Mouse (Mus musculus): Measurements from ENCODE around the gene Aifm2. TPM values are rescaled to one million over a fixed set of nuclear protein-coding genes. Genes with fewer than 3 reads are reported as not detected.

Aifm2 gene
- total RNA-seq, 2 experiments from 2014 or later: 36.0 to 52.5 TPM

DNA sequence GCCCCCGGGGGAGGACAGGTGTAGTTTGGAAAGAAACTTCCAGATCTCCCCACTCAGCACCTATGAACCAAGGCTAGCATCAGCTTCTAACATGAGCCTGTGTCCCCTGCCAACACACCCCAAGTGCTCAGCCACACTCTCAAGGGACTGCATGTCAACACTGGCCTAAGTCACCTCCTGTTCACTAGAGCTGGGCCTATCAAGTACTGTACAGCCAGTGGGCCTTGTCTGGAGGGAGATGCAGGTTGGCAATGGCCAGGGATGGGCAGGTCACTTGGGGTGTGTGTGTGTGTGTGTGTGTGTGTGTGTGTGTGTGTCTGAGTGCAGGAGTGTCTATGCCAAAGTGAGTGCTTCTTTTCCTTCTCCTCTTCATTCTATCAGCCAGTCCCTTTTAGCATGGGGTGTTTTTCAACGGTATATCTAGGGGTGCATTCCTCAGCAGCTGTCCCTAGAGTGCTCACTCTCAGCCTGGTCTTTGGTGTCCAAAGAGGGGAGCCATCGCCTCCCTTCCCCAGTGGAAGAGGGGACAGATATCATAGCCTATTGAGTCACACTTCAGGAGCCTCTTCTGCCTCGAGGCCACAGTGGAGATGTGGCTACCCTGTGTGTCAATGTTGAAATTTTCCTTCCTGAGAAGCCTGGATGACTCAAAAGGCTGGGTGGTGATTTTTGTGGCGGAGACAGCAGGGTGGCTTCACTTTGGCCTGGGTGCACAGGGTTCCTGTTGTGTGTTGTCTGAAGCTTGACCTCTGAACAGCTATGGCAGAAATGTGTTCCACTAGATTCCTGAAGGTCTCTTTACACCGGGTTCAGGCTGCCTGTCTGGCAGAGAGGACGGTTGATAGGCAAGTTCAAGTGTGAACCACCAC lies 1.2 kb downstream of the Aifm2 start:
- DNase-seq: peak in 1 of 2 experiments; percentile 38
- intact Hi-C loops (cut with DNase I): loop anchor here (2.0 kb wide), 1 partner anchor 19 kb away; no protein-coding TSS in a partner anchor

DNA sequence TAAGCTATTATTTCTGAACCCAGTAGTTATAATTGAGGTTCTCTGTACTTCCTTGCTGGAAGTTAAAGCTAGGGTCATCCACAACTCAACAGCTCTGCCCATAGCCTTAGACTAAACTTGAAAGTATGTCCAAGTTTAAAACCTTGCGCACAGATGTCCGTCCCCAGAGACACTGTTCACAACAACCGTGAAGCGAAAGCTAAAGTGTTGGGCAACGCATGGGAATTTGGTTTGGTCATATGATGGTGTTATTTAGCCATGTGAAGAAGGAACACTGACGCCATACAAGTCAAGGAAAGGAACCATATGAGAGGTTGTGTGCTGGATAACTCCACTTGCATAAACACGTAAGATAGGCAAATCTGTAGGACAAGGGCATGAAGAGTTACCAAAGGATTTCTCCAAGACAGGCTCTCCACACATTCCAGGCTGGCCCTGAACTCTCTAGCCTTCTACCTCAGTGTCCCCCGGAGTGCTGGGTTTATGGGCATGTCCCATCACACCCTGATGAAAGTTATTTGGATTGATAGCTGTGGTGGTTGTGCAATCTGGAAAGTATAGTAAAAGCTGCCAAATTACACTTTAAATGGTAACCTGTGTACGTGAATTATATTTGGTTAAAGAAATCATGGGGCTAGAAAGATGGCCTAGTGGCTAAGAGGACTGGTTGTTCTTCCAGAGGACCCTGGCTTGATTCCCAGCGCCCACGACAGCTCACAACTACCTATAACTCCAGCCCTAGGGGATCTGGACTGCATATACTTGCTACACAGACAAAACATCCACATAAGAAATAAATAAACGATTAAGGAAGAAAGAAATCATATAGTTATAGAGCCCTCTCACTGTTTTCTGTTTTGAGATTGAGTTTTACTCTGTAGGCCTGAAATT lies 2.6 kb downstream of the Aifm2 start:
- intact Hi-C loops (cut with DNase I): no loop called here
- no peak for DNase-seq

DNA sequence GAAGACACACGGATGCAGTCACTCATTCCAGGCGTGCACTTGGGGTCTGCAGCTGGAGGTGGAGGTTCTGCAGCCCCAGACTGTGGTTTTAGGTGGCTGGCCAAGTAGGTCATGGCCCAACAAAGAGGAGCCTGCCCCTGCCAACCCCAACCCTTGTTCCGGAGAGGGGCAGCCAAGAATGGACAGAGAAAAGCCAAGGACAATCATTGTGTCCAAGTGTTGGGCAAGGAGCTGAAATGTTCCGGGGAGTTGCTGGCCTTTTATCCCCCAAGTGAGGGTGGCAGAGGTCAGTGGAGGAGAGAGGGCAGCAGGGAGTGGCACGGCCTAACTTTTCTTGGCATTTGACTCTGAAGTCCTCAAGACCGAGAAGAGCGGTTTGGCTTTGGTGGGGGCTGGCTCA lies 5.3 kb downstream of the Aifm2 start:
- no peak for DNase-seq
- intact Hi-C loops (cut with DNase I): no loop called here

DNA sequence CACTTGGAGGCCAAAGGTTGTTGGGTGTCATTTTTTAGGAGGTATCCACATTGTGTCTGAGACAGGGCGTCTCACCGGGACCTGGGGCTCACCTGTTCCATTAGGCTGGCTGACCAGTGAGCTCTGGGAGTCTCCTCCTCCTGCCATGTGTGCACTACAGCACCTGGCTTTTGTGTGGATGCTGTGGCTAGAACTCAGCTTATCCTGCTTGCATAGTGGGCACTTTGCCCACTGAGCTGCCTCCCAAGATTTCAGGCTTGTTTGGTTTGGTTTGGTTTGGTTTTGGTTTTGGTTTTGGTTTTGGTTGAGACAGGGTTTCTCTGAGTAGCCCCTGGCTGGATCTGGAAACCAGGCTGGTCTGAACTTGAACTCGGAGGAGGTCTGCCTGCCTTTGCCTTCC lies 7.2 kb downstream of the Aifm2 start:
- DNase-seq: no peak
- intact Hi-C loops (cut with DNase I): no loop called here

DNA sequence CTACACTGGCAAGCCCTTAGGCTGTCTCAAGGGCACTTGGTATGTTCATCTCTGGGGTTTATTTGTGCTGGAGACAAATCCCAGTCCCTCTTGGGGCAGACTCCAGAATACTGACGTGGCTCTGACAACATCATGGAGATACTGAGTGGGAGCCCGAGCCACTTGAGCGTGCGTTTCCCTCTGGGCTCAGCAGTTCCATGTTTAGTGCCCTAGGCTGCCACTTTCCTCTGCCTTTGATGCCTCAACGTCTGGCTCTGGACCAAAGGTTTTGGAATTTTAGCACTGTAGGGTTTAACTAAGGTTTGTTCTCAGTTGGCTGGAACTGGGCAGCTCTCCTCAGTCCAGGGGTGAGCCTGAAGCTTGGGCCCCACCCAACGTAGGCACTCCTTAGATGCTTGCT lies 8.2 kb downstream of the Aifm2 start:
- intact Hi-C loops (cut with DNase I): no loop called here
- peak; percentile 42 to 56 for DNase-seq

DNA sequence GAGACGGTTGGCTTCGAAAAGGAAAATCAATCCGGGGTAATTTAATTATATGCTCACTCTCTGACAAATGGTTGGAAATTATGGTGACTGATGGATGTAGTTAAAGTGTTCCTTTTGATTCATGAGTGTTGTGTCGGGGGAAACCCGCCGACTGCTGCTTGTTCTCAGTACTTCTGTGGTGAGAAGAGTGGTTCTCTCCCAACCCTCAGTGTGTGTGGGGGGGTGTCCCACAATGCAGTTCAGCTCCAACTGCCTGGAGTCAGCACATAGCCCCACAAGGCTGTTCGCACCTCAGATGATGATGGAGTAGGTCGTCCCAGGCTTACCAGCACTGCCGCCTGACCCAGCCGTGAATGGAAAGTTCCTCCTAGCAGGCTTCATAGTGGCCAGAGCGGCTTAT lies 14.1 kb downstream of the Aifm2 start:
- DNase-seq: no peak
- intact Hi-C loops (cut with DNase I): no loop called here

DNA sequence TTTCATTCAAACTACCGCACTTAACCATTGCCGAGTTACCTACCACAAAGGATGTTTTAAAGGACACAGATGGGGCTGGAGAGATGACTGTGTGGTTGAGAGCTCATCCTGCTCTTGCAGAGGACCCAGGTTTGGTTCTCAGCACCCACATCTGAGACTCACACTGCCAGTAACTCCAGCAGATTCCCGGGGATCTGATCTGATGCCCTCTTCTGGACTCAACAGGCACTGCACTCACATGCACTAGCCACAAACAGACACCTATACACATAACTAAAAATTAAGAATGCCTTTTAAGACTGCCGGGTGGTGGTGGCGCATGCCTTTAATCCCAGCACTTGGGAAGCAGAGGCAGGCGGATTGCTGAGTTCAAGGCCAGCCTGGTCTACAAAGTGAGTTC lies 15.1 kb downstream of the Aifm2 start:
- no peak for DNase-seq
- intact Hi-C loops (cut with DNase I): no loop called here

DNA sequence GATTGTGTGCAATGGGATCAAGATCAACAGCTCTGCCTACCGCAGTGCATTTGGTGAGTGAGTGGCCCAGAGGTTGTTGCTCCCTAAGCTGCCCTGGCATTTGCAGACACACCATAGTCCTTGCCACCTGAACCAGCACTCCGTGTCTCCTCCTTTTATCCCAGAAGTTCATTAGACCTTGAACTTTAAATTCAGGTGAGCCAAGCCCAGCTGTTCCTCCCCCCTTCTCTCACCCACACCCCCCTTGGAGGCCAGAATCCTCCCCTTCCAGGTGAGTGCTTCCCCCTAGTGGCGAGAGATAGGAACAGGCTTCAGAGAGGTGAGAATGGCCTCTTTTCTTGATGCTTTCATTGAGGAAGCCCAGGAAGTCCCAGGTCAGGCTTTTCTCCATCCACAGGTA lies 19.3 kb downstream of the Aifm2 start:
- intact Hi-C loops (cut with DNase I): no loop called here
- DNase-seq: peak in 1 of 2 experiments; percentile 55

DNA sequence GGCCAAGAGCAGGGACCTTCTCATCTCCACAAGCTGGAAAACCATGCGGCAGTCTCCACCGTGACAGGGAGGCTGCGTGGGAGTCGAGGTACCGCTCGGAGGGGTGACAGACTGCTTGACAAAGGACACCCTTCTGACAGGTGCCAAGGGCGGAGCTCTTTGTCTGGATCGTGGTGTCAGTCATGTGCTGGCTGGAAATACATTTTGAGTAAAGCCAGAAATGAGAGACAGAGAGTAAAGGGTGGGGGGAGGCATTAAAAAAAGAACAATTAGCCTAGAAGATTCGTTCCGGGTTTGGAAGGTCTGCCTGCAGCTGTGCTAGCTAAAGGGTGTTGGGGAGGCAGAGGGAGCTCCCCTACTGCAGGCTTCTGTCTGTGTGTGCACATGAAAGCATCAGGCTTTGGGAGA lies 21.6 kb downstream of the Aifm2 start:
- no peak for DNase-seq
- intact Hi-C loops (cut with DNase I): no loop called here

DNA sequence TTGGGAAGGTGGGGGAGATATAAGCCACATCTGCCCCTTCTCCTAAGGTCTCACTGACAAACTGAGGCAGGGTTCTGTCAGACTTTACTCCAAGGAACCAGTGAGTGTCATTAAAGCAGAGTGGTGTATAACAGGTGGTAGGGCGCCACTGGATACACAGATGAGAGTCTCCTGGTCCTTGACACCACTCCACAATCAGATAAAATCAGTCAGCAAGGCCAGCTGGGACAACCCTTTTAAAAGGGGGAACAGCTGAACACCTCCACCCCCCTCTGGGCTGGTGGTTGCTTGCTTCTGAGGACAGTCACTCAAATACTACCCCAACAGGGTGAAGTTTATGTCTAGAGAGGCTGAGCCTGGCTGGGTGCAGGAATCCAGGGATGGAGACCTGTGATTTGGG lies 22.5 kb downstream of the Aifm2 start:
- intact Hi-C loops (cut with DNase I): no loop called here
- no peak for DNase-seq

DNA sequence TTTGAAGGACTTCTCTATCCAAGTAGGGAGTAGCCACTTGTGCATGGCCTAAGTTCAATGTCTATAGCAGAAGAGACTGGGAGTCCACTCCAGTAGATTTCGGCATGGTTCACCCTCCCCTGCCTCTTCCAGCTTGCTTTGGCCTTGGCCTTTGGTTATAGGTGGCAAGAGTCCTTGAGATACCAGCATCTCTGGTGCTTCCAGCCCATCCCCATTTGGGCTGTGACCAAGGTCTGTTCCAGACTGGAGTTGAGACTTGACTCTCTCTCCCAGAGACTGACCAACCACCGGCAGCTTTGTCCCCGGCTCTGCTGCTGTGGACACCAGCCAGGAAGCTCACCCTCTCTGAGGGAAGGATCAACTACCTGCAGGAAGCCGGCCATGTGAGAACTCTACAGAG lies 23.1 kb downstream of the Aifm2 start:
- no peak for DNase-seq
- intact Hi-C loops (cut with DNase I): no loop called here

DNA sequence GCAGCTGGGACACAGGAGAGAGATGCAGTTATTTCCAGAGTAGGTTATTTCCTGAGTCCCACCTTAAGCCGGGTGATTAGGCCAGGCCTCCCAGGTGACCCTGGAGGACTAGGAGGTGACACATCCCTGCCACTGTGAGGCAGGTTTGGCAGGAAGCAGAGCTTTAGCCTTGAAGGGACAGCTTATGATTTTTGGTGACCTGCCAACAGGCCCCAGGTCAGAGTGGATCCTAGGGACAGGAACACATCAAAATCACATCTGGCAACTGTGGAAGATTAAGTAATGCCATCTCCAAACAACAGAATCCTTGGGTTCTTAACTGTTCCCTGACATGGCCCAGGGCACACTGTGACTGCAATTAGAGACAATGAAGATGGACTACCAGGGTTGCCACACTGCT lies 26.2 kb downstream of the Aifm2 start:
- no peak for DNase-seq
- intact Hi-C loops (cut with DNase I): no loop called here

DNA sequence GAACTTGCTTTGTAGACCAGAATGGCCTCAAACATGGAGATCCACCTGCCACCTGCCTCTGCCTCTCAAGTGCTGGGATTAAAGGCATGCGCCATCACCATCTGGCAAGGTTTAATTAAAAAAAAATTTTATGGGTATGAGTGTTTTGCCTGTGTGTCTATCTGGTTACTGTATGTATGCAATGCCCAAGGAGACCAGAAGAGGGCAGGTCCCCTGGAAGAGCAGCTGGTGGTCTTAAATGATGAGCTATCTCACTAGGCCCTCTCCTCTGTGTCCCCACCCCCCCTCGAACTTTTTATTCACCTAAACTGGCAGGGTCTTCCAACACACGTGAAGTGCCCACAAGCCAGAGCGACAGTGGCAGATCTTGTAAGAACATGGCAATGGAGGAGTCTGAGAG lies 26.8 kb downstream of the Aifm2 start:
- no peak for DNase-seq
- intact Hi-C loops (cut with DNase I): no loop called here

DNA sequence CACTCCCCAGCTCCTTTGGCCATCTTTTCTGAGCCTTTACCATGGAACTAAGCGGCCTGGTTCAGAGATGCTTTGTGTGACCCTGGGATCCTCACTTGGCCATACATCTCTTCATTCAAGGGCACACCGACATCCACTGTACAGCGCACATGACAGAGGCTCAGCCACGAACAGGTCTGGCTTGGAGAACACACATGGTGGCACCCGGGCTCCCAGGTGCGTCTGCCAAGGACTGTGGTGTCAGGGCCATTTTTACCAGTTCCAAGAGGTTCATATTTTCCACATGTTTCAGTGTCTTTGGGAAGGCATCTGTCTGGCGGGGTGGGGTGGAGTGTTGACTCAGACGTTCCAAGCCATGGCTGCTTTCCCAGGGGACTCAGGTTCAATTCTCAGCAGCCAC lies 27.3 kb downstream of the Aifm2 start:
- intact Hi-C loops (cut with DNase I): no loop called here
- DNase-seq: no peak

DNA sequence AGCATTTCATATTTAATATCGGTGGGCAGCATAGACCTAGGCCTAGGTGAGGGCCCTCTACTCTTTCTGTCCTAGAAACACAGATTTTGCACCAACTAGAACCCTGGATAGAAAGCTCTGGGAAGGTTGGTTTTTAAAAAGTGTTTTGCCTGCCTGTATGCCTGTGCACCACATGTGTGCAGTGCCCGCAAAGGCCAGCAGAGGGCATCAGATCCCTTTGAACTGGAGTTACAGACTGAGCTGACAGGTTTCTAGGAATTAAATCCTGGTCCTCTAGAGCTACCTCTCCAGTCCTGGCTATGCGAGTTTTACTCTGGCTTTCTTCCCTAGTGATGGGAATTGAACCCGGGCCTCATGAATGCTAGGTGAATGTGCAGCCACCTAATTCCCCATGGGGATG lies 30.1 kb downstream of the Aifm2 start:
- intact Hi-C loops (cut with DNase I): no loop called here
- peak in 1 of 2 experiments; percentile 53 for DNase-seq

DNA sequence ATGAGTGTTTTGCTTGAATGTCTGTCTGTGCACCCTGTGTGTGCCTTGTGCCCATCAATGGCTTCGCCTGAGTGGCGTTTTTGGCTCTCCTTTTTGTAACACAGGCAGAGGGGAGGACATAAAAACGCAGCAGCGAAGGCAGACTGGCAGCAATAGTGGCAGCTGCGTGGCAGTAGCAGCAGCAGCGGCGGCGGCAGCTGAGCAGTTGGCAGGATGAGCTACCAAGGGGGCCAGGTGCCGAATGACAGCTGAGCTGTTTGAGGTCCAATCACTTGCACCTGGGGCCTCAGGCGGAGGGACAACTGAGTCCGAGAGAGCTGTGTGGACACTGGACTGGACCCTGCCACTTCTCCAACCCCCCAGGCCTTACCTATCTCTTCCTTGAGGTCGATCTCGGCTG lies 32.2 kb downstream of the Aifm2 start:
- intact Hi-C loops (cut with DNase I): no loop called here
- DNase-seq: no peak

DNA sequence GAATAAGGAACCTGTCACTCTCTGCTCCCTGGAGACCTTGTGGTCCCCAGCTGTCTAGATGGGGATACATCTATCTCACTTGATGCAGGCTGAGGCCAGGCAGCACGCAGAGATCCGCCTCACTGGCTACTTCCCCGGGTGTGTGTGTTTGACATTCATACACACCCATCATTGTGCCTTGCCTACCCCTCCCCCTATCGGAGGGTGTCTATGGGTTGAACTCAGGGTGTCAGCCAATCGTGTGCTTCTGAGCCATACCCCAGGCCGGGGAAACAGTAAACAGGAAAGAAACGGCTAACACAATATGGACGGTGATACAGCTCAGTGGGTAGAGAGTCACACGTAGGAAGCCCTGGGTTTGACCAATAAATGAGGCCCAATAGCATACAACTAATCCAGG lies 35.0 kb downstream of the Aifm2 start:
- no peak for DNase-seq
- intact Hi-C loops (cut with DNase I): no loop called here

DNA sequence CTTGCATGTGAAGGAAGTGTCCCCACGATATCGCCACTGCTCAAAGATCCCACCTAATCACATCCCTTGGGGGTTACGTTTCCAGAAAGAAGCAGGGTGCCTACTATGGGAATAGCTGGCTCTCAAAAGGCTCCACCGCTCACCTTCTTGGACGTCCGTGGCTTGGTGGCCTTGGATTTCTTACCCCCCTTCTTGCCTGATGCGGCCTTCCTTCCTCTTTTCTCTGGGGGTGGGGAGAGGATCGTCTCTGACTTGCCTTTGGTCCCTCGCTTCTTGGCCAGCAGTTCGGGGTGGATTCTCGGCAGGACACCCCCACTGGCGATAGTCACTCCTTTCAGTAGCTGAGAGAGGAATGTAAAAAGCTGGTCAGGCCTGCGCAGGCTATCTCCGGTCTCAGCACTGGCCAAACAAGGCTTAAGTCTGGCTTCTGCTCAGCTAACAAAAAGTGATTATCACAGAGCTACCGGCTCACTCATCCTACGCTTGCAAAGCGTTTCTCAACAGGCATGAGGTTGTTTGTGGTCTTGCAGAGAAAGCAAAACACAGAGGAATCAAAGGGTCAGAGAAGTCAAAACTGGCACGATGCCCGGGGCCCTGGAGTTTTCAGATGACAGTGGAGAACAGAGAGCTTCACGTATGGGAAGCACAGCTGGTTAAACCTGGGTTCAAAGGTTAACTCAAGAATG lies 36.6 kb downstream of the Aifm2 start:
- DNase-seq: peak; percentile 40 to 61
- intact Hi-C loops (cut with DNase I): no loop called here

DNA sequence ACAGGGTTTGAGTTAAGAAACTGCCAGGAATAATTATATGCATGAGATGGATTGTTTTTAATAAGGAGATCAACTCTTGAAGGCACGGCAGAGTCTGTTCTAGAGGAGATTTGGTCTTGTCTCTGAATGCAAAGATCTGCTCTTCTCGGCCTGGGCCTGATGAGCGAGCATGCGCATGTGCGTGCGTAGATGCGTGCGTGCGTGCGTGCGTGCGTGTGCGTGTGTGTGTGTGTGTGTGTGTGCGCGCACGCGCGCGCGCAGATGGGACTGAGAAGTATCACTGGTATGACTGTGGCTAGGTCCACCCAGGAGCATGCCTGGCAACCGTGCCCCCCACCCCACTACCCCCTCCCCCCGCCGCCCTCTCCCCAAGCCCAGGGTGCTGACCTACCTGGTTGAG lies 38.0 kb downstream of the Aifm2 start:
- no peak for DNase-seq
- intact Hi-C loops (cut with DNase I): no loop called here

DNA sequence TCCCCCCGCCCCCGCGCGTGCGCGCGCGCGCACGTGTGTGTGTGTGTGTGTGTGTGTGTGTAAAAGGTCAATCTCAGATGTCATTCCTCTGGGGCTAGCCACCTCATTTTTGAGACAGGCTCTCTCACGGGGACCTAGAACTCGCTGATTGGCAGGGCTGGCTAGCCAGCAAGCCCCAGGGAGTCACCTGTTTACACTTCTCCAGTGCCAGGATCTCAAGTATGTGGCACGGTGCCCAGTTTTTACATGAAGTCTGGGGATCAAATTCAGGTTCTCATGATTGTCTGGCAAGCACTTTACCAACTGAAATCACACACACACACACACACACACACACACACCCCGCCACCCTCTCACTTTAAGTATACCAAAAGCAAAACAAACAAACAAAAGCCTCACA lies 42.0 kb downstream of the Aifm2 start:
- intact Hi-C loops (cut with DNase I): no loop called here
- peak; percentile 80 to 84 for DNase-seq

DNA sequence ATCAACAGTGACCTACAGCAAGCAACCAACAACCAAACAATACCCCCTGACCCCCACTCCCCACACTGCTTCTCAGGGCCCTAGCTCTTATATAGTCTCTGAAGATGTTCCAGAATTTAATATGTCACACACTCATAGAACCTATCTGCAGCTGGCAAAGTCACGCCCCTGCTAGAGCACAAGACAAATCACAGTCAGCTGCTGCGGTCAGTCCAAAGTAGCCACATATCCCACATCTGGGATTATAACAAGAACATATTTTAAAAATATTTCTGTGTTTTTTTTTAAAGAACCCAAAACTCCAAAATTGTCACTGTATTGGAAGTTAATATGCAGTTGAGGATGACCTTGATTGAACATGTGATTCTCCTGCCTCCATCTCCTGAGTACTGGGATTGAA lies 43.8 kb downstream of the Aifm2 start:
- DNase-seq: no peak
- intact Hi-C loops (cut with DNase I): no loop called here
